Mouse (Mus musculus) urinary bladder, adult 2 months (tissue): ENCODE results near the gene Rin1. TPM values are rescaled to one million over a fixed set of nuclear protein-coding genes. Genes with fewer than 3 reads are reported as not detected.
"Not testable (repeated sequence)": the region's sequence is repeated elsewhere in the genome, so short reads cannot be mapped to it uniquely, and the experiment has no call there.

ENCODE experiments used
- DNase-seq: peaks from one replicate; pipeline ENCODE4 v3.0.0; 2022; ENCODE audit warnings: low spot score
- polyA plus RNA-seq: library from polyadenylated mRNA; depleted of rRNA; stranded (reverse); fragments of >200 nt; gene quantifications from 2 replicates; pipeline ENCODE4 v1.2.3, GENCODE M21; 2012; rRNA removed

Rin1 gene
- 18.4 and 24.8 TPM in 2 replicates for polyA plus RNA-seq

DNA sequence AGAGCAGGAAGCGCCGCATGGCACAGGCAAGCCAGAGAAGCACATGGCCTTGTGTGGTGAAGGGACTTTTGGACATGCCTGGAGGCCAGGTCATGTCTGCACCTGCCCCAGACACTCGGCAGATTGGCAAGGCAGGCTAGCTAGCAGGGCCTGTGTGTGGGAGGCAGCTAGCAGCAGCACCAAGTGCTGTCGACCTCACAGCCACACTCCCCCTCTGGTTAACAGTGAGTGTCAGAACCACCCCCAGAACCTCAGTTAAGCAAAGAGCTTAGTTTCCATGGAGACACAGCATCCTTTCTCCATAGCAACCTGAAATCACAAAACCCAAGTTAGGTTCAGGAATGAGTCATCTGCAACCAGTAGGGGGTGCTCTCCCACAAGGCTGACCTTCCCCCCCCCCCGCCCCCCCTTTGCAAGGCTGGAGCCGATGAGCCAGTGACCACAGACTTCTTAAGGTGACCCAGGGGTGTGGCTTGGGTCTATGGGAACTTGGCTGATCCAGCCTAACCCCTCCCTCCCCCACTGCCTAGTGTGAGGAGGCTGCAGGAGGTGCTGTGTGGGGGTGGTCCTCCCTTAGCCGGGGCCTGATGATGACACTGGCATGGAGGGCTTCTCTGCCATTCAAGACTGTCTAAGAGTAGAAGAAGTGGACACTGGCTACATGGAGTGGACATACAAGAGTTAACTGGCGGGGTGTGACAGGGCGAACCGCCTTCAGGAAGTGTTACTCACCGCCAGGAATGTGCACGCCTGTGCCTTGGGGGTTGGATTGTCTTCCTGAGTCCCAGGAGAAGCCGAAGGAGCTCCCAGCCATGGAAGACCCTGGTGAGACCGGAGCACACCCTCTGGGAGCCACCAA, at the start of gene Rin1:
TSS of gene Rin1 (plus strand) at position 435 of the 859 bp plus-strand sequence.
- peak; percentile 66 for DNase-seq

DNA sequence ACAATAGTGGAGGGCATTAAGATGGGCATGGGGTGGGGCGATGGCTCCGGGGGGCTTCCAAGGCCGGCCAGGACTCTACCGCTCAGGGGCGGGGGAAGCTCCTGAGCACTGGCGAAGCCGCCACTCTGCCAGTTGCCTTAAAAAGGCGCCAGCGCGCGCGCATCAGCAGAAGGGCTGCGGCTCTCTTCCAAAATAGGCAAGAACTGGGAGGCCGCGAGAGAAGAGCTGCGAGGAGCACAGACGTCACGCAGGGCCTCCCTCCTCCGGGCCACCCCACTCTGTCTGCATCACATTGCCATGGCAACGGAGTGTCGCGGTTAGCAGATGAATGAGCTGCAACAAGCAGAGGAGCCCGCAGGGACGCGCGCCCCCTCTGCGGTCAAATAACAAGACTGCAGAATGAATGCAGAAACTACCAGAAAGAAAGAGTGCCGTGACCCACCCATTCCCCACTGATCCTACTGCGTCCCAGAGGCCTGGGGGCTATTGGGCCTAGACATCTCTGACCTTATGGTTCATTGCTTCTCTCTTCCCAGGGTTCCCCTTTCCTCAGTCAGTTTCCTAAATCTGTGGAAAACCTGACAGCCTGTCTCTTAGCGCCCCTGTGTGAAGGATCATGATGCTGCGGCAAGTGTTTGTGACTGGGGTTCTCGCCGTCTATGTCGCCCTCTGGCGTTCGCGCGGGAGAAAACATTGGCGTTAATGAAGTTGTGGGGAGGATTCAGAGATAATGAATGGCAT, 48.4 kb upstream of the Rin1 start:
- peak; percentile 63 for DNase-seq

DNA sequence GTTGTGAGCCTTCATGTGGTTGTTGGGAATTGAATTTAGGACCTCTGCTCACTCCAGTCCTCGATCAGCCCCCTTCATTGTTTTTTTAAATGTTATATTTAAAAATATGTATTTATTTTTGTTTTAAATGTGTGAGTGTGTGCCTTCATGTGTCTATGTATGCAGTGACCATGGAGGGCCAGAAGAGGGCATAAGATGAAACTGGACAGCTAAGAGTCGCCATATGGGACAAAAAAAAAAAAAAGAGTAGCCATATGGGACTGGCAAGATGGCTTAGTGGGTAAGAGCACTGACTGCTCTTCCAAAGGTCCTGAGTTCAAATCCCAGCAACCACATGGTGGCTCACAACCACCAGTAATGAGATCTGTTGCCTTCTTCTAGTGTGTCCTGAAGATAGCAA, 46.6 kb upstream of the Rin1 start:
- not testable (repeated sequence) for DNase-seq

DNA sequence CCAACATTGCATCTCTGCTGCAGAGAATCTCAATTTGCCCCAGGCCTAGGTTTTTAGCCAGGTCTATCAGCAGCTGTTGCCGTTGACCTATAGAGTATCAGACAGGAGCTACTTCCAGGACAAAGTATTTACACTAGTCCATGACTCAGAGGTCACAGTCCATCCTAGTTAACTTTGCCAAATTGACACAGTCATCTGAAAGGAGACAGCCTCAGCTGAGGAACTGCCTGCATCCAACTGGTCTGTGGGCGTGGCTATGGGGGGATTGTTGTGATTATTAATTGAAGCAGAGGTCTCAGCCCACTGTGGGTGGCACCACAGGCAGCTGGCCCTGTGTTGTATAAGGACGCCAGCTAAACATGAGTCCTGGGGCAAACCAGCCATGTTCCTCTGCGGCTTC, 45.4 kb upstream of the Rin1 start:
- DNase-seq, result no peak

DNA sequence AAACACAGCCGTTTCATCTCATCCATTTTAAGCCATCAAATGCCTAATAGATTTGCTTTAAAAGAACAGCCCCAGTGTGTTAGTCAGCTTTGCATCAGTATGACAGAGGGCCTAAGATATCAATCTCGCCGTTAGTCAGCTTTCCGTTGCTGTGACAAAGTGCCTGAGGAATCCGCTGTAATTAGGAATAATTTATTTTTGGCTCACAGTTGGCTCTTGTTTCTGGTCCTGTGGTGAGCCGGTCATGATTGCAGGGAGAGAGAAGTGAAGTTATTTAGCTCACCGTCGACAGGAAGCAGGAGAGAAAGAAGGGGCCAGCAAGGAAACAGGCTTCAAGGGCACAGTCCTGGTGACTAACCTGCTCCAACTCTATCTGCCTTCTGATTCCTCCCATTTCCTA, 37.1 kb upstream of the Rin1 start:
- no peak for DNase-seq

DNA sequence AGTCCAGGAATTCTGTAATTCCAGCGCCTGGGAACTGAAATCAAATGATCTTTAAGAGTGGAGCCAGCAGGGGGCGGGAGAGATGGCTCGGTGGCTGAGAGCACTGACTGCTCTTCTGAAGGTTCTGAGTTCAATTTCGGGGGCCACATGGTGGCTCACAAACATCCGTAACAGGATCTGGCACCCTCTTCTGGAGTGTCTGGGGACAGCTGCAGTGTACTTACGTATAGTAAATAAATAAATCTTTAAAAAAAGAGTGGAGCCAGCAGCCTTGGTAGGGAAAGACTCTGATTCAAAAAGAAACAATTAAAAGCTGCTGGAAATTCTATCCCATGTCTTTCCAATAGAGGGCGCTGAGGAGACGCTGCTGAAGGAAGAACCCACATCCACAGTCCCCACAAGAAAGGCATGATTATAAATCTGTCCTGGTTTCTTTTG, 35.3 kb upstream of the Rin1 start:
- no peak for DNase-seq

DNA sequence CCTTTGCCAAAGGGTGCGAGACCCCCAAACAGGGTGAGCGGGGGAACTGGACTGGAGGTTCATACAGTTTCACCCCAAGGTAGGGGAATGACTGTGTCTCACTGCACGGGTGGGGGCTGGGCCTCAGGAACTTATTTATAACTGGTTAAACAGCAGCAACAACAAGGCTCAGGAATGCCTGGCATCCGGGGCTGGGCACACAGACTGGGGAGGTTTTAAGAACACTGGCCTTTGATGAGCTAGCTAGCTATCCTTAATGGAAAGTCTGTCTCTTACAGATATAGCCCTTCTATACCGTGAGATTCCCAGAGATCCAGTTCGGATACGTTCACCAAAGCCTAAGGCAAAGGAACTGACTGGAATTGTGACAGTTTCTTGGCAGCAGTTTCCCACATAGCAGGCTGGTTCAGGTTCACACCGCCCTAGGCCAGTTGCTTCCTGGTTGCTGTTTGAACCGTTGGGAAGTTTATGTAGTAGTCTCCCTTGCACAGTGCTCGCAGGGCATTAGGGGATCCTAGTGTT, 34.0 kb upstream of the Rin1 start:
- no peak for DNase-seq

DNA sequence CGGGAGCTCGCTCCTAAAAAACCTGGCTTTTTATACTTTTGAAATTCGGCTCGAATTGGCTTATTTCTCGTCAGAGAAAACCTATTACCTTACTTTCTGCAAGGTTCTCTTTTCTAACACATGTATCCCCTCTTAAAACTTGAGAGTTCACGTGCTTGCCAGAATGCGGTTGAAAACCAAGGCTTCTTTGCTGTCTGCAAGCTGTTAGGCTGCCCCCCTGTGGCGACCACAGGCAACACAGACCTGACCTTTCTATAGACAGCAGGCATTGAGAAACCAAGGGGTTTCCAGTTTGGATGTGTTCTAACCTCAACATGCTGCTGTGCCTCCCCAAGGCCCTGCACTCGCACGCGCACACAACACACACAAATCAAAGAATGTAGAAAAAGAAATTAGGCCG, 33.5 kb upstream of the Rin1 start:
- no peak for DNase-seq

DNA sequence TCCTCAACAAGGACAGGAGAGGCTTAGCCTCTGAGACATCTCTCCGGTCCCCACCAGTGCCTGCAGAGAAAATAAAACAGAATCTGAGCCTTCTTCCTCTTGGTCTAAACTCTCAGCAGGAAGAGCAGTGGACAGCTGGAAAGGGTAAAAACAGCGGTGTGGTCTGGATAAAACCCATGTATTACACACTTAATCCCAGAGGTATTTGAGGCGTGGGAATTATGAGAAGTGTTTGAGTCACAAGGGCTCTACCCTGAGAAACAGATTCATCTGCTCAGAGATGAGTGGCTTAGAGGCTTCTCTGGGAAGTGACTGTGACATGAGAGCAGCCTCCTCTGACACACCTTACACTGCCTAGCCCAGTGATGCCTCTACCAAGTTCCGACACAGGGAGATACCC, 32.7 kb upstream of the Rin1 start:
- DNase-seq, result no peak

DNA sequence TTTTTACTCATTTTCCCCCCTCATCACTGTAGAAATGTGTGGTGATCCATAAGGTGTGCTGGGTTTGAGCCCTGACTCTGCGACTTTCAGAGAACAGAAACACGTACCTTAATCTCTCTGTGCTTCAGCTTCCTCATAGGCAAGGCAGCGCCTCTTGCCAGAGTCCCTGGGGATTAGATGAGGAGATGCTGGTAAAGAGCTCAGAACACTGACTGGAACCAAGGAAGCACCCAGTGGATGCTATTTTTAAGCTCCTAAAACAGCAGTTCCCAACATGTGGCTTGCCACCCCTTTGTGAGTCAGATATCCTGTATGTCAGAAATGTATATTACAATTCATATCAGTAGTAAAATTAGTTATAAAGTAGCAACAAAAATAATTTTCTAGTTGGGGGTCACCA, 32.1 kb upstream of the Rin1 start:
- no peak for DNase-seq

DNA sequence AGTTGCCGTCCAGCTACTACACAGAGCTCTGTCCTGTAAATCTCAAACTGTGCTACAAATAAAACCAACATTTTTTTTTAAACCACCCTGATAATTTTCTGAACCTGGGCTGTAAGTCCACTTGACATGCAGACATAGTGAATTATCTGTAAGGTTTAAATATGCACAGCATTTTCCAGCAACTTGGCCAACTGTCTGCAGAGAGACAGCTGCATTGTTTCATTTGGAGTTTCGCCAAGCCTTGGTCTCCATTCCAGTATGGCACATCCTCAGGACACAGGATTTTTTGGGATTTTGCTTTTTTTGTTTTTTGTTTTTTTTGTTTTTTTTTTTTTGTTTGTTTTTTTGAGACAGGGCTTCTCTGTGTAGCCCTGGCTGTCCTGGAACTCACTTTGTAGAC, 28.9 kb upstream of the Rin1 start:
- DNase-seq, result no peak

DNA sequence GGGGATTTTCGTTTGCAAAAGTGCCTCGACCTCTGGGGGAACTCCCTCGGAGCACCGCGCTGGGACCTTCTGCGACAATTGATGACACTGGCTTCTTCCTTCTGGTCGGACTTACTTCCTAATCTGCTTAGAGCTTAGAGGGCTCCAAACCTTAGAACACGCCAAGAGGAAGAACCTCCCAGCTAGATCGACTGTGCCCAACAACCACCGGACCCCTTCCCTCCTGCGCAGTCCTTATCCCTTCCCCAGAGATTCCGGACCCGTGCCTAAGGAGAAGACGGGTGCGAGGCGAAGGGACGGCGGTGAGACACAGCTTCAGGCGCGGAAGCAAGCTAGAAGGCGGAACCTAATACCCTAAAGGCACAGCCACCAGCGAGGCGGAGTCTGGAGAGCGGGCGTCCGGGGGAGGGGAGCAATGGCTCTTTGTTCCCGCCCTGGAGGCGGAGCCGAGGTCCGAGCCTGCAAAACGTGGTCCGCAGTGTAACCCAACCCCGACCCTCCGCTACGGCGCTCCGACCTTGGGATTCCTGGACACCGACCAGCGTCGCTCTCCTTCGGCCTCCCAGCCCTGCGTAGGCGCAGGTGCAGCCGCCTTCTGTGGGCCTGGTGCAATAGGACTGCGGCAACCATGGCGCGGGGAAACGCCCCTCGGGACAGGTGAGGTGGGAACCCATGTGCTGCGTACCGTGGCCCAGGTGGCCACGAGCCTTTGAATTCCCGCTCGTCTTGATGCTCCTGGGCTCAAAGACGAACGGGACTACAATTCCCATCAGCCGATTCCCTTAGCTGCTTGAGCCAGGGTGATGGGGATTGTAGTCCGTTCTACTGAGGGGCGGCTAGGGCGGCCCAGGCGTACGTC, 26.4 kb upstream of the Rin1 start, which contains the start of gene Slc29a2:
TSS of gene Slc29a2 (plus strand) at position 240 of the 859 bp plus-strand sequence.
- peak; percentile 75 for DNase-seq

DNA sequence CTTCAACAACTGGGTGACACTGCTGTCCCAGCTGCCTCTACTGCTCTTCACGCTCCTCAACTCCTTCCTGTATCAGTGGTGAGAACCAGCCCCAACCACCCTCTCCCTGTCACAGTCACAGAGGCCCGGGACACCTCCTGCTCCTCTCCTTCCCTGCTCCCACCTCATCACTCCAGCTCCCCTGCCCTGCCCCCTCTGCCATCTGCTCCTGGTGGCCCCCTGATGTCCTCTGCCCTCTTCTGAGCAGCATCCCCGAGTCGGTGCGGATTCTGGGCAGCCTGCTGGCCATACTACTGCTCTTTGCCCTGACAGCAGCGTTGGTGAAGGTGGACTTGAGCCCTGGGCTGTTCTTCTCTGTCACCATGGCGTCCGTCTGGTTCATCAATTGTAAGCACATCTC, 24.2 kb upstream of the Rin1 start:
- DNase-seq, result no peak

DNA sequence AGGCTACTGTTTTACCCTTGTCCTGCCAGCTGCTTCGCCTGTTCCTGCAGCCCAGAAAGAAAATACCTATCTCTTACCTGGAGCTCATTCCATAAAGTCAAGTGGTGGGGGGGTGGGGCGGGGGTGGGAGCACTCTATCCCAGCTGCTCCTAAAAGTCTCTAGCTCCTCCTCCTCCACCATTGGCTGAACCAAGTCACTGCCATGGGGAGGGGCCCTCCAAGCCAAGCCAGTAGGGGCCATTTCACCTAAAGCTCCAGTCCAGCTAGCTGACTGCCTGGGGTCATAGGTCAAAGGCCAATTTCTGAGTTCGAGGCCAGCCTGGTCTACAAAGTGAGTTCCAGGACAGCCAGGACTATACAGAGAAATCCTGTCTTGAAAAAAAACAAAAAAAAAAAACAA, 17.6 kb upstream of the Rin1 start:
- no peak for DNase-seq

DNA sequence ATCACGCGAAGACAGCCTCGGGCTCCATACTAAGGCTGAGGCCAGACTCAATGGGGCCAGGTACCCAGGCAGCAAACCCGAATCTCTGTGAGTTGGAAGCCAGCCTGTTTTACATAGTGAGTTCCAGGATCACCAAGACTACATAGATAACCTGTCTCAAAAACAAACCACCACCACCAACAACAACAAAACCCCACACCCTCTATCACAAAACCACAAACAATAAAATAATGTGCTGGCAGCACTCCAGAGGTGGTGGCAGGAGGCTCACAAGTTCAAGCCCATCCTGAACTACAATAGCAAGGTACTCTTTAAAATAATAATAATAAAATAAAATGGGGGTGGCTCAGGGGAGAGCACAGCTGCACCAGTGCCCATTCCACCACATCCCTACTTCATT, 13.7 kb upstream of the Rin1 start:
- DNase-seq, result no peak

DNA sequence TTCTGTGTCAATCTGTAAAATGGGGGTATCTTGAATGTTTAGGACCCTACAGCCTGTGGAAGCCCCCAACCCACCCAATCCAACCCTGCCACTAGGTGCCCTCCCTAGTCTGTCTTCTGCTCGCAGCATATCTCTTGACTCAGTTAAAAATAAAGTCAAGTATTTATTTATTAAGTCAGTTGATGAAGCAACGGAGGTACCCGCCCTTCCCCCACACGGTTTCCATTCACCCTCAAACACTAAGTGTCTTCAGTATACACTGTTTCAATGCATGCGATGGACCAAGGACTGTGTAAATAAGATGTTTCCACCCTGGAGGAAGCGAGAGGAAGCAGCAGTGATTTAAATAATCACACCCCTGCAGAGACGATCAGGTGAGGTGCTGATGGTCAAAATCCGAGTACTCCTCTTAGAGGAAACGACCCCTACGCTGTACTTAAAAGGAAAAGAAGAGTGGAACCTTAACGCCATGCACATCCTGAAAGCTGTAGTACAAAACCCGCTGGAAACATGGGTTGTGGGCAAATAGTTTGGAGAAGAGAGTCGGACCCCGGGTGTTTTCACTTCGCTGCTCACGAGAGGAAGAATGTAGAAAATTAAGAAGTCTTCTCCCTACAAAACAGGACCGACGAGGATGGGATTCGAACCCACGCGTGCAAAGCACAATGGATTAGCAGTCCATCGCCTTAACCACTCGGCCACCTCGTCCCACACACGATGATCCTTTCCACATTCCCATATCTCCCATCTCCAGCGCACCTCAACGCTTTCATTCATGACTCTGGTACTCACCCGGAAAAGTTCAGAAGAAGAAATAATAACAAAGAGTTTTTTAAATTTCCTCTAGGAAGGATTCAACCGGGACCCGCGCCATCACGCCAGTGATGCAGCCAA, 12.4 kb upstream of the Rin1 start:
- DNase-seq, result peak; percentile 53

DNA sequence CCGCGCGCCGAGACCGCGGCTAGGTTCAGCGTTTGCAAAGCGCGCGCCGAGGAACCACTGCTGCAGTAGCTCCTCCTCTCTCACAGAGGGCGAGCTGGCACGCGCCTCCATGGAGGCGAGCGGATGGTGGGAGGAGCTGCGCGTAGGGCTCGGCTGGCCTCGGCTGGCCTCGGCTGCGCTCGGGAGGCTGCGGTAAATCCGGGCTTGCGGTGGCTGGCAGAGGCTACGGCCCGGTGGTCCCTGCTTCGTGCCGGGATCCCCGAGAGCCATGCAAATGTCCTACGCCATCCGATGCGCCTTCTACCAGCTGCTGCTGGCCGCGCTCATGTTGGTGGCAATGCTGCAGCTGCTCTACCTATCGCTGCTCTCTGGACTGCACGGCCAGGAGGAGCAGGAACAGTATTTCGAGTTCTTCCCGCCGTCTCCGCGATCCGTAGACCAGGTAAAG, 11.5 kb upstream of the Rin1 start, which contains the start of the genes B4gat1 and AC124502.3:
TSS of gene B4gat1 (plus strand) at position 118 of the 448 bp plus-strand sequence.
TSS of gene AC124502.3 (plus strand) at position 183 of the 448 bp plus-strand sequence.
- DNase-seq, result peak; percentile 69

DNA sequence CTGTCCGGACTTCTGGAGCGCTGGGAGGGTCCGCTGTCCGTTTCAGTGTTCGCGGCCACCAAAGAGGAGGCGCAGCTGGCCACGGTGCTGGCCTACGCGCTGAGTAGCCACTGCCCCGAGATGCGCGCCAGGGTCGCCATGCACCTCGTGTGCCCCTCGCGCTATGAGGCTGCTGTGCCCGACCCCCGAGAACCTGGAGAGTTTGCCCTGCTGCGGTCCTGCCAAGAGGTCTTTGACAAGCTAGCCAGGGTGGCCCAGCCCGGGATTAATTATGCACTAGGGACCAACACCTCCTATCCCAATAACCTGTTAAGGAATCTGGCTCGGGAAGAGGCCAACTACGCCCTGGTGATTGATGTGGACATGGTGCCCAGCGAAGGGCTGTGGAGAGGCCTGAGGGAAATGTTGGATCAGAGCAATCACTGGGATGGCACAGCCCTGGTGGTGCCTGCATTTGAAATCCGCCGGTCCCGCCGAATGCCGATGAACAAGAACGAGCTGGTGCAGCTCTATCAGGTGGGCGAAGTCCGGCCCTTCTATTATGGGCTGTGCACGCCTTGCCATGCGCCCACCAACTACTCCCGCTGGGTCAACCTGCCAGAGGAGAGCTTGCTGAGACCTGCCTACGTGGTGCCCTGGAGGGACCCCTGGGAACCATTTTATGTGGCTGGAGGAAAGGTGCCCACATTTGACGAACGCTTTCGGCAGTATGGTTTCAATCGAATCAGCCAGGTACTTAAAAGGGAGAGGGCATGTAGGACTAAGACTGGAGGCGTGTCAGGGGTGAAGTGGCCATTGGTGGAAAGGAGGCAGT, 10.8 kb upstream of the Rin1 start:
- no peak for DNase-seq

DNA sequence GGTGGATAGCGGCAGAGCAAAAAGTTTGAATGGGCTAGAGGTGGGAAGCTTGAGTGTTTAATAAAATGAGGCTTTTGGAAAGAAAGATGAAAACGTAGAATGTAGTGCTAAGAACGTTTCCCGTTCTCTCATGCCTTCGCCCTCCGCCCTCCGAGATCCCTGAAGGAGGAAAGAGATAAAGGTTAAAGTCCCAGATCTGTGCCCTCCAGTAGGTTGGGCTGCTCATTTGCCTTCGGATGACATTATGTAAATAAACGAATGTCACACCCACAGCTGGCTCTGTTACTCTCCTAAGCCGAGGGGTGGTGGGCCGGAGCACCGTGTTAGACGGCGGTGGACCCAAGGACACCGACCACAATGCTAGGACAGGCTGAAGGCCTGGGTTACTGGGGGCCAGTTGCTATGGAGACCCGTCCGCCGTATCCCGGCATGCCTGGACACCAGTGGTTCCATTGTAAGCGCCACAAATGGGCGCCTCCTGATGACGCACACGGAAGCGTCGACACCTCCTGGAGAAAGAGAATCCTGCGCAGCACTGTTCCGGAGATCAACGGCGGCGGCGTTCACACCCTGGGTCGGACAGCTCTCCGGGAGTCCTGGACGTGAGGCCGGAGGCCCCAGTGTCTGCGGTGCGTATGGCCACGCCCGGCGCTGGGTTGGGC, 9.3 kb upstream of the Rin1 start, which contains the start of gene Brms1:
TSS of gene Brms1 (plus strand) at position 493 of the 662 bp plus-strand sequence.
- peak; percentile 73 for DNase-seq
